Mouse (Mus musculus): Measurements from ENCODE around the gene Jtb.

Gene Jtb

DNA sequence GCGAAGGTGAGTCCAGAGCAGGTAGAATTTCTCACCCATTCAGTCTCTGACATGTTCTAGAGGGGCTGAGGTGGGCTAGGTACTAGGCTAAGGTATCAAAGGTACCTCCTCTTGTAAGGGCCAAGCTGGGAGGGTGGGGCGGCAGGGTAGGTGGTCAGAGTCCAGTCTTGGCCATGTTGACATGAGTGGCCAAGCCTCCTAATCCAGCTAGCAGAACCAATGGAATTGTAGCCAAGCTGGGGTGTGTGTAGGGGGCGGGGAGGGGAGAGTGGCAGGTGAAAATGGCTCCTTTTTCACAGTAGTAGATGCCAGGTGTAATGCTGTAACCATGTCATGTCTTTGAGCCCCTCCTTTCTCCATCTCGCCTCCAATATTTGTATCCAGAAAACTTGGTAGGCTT lies 27.1 kb downstream of the Jtb start:
- in situ Hi-C loops (cut with MboI, MseI), result no loop called here

GRCm38 (mm10) chr3:90263121-90263771 lies 31.8 kb downstream of the Jtb start:
- in situ Hi-C loops (cut with MboI, MseI), result no loop called here

DNA sequence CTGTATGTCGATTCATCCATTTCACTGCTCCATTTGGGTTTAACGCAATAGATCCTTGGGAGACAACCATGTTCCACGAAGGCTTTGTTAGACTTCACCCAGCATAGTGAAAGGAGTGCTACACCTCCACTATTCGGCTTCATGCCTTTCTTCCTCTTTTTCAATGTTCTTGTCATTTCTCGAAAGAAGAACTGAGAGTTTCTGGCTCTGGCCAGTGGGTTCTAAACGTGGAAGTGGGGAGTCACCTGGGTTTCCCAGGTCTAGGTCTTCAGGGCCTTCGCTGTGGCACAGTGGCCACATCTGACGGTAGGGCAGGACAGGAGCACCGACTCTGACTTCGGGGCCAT lies 33.3 kb downstream of the Jtb start:
- in situ Hi-C loops (cut with MboI, MseI), result no loop called here

- in situ Hi-C loops (cut with MboI, MseI), result no loop called here
Observed at GRCm38 (mm10) chr3:90265034-90265931, 33.9 kb downstream of the Jtb start, which contains the start of gene Dennd4b. Dennd4b (plus strand) TSS chr3:90265185.

- in situ Hi-C loops (cut with MboI, MseI), result no loop called here
Observed at GRCm38 (mm10) chr3:90265932-90266741, 34.7 kb downstream of the Jtb start.

DNA sequence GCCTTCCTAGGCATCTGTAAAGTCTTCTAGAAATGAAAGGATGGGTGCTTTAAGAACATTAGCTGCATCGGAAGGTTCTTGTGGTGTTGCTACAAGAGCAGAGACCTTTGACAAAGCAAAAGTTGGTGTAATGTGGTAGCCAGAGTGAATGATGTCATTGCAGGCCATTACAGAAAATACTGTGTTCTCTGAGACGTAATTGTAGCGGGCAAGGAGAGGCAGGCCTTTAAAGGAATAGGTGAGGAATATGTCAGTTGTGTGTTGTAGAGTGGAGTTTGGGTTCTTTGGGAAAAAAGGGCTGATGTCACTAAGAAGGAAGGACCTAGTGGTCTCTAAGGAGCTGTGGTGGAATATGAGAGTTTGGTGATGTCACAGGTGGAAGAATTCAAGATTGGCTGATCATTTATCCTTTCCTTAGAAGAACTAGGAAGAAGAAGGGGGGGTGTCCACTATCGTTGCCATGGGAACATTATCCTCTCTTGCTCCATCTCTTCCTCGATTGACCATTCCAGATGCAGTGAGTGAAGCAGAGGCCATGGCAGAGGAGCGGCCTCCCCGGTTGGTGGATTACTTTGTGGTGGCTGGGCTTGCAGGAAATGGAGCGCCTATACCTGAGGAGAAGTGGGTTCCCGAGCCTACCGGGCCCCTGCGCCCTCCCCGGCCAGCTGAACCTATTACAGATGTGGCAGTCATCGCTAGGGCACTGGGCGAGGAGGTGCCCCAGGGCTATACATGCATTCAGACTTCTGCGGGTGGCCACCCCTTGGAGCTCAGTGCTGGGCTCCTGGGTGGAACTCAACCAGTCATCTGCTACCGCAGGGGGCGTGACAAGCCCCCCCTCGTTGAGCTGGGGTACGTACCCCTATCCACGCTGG lies 35.7 kb downstream of the Jtb start:
- in situ Hi-C loops (cut with MboI, MseI), result no loop called here

GRCm38 (mm10) chr3:90268190-90268589 lies 36.8 kb downstream of the Jtb start:
- in situ Hi-C loops (cut with MboI, MseI), result no loop called here

DNA sequence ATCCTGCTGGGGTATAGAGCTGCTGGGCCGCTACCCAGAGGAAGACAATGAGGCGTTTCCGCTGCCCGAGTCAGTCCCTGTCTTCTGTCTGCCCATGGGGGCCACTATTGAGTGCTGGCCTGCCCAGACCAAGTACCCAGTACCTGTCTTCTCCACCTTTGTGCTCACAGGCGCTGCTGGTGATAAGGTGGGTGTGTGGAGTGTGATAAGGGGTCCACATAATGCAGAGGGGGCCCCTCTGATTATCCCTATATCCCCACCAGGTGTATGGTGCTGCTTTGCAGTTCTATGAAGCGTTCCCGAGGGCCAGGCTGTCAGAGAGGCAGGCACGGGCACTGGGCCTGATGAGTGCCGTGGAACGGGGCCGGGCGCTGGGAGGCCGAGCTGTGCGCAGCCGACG lies 37.6 kb downstream of the Jtb start:
- in situ Hi-C loops (cut with MboI, MseI), result no loop called here

- in situ Hi-C loops (cut with MboI, MseI), result no loop called here
Observed at GRCm38 (mm10) chr3:90270784-90271183, 39.4 kb downstream of the Jtb start.

DNA sequence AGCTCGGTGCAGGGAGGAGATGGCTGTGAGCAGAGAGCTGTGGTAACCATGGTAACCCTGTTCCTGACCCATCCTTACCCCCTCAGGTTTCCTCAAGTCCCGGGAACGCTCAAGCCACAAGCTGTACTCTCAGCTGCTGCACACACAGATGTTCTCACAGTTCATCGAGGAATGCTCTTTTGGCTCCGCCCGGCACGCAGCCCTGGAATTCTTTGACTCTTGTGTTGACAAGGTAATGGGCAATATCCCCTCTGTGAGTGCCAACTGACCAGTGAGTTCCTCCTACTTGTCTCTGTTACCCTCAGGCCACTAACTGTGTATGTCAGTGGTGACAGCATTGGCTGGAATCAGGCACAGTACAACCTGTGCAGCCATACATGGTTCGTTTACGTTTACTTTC lies 40.8 kb downstream of the Jtb start:
- in situ Hi-C loops (cut with MboI, MseI), result no loop called here

DNA sequence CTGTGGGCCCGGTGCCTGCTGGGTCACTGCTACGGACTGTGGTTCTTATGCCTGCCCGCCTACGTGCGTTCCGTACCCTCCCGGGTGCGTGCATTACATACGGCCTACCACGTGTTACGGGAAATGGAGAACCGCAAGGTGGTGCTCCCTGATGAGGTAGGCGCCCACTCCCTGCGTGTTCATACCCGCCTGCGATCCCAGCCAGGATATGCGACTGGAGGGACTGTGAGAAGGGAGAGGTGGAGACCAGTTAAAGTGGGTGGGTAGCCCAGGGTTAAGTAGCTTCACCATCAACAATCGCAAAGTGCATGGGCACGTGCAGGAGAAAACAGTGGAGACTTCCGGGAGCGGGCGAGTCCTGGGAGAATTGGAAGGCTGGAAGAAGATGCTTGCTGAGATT lies 42.5 kb downstream of the Jtb start:
- in situ Hi-C loops (cut with MboI, MseI), result no loop called here

DNA sequence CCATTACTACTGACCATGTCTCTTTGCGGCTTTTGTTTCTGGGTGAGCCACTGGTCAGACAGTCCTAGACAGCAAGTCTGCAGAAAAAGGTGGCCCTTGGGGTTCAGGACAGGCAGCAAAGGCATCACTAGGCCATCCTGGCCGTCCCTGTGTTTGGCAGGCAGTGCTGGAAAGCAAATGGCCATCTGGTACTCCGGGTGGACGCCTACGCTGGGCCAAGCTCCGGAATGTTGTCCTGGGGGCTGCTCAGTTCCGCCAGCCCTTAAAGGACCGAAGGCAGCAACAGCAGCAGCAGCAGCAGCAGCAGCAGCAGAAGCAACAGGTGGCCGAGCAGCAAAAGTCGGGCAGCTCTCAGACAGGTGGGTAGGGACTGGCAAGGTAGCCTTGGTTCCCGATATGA lies 43.9 kb downstream of the Jtb start:
- in situ Hi-C loops (cut with MboI, MseI), result no loop called here

- in situ Hi-C loops (cut with MboI, MseI), result no loop called here
Observed at GRCm38 (mm10) chr3:90276858-90277257, 45.5 kb downstream of the Jtb start.

DNA sequence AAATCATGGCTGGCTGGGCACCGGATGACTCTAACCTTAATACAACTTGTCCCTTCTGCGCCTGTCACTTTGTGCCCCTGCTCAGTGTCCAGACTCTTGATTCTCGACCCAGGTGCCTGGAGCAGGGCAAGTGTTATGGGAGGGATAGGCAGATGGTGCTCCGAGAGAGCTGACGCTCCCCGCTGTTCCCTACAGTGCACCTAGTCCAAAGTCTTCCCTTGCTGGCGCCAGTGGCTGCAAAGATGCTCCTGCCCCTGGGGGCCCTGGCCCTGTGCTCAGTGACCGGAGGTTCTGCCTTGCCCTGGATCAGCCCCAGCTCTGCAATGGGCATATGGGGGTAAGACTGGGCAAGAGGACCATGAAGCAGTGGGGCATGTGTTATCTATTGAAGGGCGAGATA lies 46.4 kb downstream of the Jtb start:
- in situ Hi-C loops (cut with MboI, MseI), result no loop called here

DNA sequence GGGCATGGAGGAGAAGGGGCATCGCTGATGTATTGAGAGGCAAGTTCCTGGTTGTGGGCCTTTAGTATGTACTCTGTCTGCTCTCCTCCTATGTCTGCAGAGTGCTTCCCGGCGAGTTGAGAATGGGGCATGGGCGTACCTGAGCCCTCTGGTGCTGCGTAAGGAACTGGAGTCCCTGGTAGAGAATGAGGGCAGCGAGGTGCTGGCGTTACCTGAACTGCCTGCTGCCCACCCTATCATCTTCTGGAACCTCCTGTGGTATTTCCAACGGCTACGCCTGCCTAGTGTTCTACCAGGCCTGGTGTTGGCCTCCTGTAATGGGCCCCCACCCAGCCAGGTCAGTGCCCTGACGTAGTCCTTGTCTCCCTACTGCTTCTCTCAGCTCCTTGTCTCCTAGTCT lies 46.8 kb downstream of the Jtb start:
- in situ Hi-C loops (cut with MboI, MseI), result no loop called here

DNA sequence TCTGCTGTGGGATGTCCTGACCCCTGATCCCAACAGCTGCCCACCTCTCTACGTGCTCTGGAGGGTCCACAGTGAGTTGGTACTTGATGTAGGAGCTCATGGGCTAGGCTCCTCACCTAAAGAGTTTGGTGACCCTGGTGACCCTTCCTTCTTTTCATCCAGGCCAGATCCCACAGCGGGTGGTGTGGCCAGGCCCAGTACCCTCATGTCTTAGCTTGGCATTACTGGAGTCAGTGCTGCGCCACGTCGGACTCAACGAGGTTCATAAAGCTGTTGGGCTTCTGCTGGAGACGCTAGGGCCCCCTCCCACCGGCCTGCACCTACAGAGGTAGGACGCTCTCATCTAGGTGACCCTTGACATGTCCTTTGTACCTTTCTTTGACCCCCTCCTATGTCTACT lies 47.8 kb downstream of the Jtb start:
- in situ Hi-C loops (cut with MboI, MseI), result no loop called here

DNA sequence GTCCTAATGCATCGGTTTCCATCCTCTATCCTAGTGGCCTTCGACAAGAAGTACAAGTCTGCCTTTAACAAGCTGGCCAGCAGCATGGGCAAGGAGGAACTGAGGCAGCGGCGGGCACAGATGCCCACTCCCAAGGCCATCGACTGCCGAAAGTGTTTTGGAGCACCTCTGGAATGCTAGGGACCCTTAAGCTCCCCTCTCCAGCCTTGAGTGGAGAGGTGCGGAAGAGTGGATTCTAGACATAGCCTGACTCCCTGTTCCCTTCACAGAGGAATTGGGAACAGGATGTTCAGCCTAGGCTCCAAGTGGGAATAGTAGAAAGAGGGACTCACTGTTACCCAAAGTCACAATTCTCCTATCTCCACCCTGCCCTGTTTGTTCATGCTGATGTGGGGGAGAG lies 48.3 kb downstream of the Jtb start:
- in situ Hi-C loops (cut with MboI, MseI), result no loop called here

DNA sequence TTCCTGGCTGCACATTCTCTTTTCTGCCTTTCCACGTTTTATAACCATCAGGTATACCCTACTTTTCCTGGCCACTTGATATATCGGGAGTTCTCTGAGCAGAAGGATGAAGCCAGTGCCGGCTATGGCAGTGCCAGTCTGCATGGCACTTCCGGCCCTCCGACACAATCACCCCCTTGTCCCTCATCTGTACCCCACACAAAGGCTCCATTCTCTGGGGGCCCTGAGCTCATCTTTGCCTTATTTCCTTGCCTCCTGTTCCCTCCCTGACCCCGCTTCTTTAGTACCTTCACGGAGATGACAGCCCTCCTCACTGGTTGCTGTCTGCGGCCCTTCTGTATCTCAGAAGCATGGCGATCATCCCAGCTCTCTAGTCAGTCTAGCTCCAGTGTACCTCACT lies 49.3 kb downstream of the Jtb start:
- in situ Hi-C loops (cut with MboI, MseI), result no loop called here

DNA sequence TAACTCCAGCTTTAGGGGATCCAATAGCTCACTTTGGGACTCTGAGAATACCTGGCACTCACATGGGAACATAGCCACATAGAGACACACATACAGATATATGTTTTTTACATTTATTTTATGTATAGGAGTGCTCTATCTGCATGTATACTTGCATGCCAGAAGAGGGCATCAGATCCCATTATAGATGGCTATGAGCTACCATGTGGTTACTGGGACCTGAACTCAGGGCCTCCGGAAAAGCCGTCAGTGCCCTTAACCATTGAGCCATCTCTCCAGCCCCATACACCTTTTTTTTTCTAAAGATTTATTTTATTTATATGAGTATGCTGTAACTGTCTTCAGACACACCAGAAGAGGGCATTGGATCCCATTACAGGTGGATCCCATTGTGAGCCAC lies 52.8 kb downstream of the Jtb start:
- in situ Hi-C loops (cut with MboI, MseI), result no loop called here
